Mouse (Mus musculus) CD4-positive, CD25-positive, alpha-beta regulatory T cell, adult 4 months (primary cell): Measurements from ENCODE around the gene Lrp2. TPM values are rescaled to one million over a fixed set of nuclear protein-coding genes. Genes with fewer than 3 reads are reported as not detected.

Experiments
- ATAC-seq: one replicate; pipeline ENCODE4 v1.8.0; 2017
- polyA plus RNA-seq, 2 experiments: library from polyadenylated mRNA; unstranded; fragments of 100-300 nt; shearing (Covaris generic); gene quantifications; one replicate each; pipeline ENCODE4 v1.2.1; 2017

Gene Lrp2
- polyA plus RNA-seq, 2 experiments from 2014 or later: 0.01 TPM; not detected in 1

DNA sequence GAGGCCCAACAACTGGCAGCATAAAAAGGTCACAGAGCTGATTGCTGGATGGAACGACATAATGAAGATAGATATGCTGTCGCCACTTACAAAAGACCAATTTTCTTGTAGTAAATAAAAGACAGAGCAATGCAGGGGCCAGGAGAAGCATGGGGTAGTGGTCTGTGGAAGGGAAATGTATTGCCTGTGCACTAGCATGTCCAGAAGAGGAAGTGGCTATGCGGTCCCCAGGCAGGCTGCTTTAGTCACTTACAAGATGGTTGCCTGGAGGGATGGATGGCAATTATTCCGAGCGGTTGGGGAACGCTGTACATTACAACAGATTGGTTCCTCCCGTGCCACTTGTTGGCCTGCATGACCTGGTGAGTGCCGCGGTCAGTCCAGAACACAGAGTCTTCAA lies 85.5 kb downstream of the Lrp2 start:
- no peak for ATAC-seq

DNA sequence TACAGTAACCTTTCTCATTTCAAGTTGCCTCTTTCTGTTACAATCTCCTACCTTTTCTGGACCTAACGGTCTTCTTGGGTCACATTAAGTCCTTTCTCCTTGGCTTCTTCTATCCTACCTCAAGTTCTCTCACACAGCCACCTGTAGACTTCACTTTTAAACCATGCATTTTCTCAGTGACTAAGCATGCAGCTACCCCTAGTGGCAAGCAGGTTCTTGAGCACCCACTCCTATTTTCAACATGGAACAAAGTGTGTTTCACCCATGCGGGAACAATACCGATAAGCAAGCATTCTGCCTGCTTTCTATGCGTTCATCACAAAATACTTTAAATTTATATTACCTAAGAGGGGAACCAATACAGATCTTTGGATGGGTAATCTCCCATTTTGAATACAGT lies 92.7 kb downstream of the Lrp2 start:
- ATAC-seq: no peak

DNA sequence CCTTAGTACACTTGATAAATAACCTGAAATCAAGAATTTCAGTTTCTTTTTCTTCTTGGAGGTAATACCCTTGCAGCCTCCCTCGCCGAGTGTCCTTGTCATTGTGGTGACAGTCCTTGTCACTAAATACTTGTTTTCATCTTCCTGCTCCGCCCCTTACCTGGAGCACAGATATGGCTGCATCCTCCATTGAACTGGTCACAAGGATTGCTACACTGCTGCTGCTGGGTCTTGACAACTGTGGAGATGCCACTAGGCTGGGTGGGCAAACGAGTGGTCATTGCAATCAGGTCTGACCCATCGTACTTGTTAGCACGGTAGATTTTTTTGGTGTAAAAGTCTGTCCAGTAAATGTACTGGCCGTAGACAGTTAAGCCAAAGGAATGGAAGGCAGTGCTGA lies 104.9 kb downstream of the Lrp2 start:
- no peak for ATAC-seq

DNA sequence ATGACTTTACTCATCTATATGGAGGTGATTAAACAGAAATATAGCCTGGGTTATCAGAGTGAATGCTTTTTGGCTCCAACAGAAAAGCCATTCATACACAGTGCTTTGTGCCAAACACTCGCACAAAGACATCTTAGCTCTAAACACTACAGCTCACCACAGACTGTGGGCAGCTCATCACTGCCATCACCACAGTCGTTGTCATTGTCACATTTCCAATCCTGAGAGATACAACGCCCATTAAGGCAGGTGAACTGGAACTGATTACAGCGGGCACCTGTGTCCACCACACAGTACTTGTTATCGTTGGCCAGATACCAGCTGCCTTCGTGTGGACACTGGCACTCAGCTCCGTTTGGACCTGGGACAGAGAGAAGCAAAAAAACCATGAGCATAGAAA lies 106.0 kb downstream of the Lrp2 start:
- no peak for ATAC-seq

DNA sequence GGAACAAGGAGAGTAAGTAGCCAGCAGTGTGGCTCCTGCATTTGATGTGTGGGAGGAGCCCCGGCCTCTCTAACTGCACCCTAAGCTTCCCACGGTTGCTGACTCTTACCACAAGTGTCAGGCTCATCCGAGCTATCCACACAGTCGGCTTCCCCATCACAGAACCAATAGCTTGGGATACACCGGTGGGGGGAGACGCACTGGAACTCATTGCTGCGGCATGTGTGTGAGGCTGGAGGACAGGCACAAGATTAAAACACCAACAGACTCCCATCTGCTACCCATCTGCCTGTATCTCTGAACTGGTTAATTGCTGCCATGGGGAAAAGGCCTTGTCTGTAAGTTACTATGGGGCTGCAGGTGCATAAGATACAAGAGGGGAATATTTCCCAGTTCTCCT lies 109.0 kb downstream of the Lrp2 start:
- ATAC-seq: no peak

DNA sequence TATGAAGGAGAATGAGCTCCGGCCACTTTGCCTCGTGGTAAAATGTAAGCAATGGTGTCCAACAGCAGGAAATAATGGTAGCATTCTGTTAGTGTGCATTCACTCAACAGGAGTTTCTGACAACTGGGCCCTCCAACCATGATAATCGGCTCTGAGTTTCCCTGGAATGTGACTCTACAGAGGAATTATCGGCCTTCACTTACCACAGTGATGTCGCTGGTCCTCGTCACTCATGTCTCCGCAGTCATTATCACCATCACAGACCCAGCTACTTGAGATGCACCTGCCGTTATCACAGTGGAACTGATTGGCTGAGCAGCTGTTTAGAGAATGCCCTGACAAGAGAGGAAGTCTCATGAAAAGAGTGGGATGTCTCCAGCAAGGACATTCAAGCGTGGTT lies 110.7 kb downstream of the Lrp2 start:
- no peak for ATAC-seq

DNA sequence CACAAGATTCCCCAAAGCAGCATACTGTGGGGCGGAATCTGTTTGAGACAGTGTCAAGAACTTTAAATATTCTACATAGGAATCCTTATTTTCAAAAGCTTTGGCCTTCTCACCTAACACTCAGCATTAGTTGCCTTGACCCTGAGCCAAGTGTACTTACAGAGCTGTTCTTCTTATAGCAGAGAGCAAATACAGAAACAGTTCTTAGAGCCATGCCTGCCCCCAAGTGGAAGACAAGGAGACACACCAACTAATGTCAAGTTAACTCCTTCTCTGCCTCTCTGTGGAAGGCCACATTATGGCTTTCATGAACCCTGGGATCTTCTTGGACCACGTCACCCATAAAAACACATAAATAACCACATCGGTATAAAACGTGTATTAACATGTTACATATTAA lies 114.0 kb downstream of the Lrp2 start:
- ATAC-seq: no peak

DNA sequence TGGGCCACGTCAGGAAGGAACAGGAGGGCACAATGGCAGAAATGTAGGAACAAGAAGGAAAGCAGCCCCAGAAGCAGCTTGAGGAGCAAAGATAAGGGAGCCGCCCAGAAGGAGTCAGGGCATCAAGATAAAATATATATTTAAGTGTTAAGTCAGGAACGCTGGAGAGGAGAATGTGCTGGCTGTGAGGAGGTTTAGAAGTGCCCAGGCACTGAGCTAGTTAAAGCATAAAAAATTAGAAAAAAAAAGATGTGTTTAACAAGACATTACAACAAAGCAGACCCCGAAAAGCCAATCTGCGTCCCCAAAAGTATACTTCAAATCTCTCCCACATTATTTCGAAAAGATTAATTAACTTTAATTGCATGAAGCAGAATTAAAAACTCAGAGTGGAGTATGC lies 122.3 kb downstream of the Lrp2 start:
- no peak for ATAC-seq

DNA sequence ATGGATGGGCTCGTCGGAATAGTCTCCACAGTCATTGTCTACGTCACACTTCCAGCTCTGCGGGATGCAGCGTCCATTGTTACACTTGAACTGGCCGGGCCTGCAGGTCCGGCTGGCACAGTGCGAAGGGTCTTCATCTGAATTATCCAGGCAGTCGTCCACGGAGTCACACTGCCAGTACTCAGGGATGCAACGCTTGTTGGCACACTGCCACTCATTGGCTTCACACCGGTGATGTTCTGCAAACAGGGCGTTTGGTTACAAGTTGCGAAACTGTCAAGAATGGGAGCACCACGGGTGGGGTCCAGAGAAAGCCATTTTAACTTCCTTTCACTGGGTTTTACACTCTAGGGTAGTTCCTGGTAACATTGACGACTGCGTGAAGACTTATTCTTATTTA lies 126.4 kb downstream of the Lrp2 start:
- no peak for ATAC-seq

DNA sequence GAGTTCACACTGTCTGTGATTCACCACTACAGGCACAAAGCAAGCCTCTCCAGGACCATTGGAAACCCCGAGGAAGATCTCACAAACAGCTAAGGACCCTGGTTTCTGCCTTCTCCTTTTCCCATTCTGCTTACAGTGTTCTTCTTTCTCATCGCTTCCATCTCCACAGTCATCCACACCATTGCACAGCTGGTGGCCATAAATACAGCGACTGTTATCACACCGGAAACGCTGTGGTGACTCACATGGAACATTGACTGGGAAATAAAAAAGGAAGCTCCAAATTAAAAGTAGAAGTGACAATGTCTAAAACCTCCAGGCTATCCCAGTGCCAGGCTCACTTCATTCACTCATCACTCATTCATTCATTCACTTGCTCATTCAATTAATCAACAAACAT lies 134.7 kb downstream of the Lrp2 start:
- ATAC-seq: no peak

DNA sequence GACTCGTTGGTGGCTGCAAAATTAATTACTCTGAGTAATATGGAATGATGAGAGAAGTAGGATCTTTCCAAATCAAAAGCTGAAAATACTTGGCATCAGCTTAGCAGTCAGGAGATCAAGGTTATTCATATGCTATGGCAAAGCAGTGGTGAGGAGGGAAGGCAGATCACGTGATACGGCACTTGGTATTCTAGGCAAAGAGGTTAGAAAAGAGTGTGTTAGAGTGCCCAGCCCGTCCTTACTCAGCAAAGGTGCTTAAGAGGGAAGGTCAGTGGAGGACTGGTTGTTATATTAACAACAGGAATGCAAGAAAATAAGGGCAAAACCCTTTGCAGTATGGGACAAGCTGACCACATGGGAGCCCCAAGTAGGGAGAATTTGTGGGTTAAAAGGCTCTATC lies 137.3 kb downstream of the Lrp2 start:
- ATAC-seq: no peak

DNA sequence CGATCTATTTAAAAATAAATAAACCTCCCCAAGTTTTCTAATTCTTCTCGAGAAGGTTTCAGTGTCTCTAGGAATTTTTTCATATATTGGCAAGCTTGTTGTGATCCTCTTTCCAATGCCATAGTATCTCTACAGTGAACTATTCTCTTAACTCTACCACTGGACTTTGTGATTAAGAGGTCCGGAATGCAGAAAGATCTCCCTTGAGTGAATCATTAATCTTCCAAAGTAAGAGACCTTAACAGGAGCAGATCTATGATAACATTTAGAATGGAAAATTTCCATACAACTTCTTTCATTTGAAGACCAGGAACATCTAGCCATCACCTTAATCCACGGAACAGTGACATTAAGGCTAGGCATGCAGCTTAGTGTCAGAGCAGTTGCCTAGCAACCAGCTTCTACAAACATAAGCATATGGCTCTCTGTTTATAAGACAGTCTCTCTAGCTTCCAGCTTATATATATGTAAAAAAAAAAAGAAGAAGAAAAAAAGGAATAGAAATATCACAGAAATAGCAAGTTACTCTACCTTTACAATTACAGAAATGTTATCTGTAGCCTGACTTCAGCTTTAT lies 139.9 kb downstream of the Lrp2 start:
- ATAC-seq: no peak

DNA sequence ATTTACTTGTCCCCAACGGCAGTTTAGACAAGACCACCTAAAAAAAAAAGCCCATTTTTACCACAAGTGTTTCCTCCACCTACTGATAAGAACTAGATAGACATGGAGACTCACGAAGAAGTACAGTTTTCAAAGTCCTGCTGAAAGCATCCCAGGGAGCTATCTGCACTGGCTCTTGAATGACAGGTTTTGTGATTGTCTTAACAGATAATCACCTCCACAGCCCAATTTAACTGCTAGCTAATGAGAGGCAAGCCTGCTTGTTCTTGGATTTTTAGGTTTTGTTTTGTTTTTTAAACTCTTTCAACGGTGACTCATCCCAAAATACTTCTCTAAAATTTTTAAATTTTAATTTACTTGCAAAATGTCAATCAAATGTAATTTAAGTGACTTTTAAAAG lies 144.2 kb downstream of the Lrp2 start:
- no peak for ATAC-seq

DNA sequence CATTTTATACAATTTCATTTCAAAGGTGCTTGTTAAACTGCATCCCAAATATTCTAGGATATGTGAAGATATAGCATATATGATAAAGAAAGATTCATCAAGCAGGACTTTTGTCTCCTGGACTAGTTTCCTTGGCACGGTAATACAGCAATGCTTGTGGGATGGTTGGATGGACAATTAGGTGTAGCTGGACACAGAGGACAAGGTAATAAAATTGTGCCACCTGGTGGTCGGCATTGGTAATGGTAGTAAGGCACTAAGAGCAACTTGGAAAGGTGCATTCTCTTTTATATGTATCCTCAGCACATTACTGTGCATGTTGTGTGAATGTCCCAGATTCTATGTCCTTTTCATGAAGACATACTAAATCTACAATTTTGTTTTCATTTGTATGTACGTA lies 157.7 kb downstream of the Lrp2 start:
- ATAC-seq: no peak

DNA sequence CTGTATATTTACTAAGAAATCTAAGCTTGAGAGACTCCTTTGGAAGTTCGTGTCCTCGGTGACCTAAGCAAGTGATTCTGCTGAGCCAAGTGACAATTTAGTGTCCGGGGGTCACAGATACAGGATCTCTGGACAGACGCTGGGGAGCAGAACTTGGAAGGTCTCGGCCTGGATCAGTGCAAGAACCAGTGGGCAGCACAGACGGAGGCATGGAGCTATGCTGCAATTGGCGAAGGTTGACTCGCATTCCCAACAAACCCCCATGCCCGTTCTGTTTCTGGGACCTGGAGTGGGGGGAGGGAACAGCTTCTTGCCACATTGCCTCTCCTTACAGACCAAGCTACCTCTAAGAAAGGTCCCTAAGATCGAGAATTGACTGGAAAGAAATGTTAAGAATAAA lies 158.7 kb downstream of the Lrp2 start:
- ATAC-seq: no peak

DNA sequence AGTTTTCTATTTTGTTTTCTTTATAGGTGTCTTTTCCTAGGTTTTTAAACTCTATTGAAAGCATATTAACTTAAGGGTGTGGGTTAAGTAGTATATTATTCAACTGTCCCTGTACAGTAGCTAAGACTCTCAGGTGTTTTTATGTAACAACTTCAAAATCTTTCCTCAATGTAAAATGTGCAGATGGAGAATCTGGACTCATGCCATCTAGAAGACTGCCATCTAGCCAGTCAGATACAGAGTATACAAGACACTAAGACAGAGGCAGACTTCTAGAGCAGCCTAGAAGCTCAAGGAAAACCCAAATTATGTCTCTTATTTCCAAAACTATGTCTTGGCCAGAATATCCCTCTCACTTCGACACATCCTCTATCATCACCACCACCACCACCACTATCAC lies 159.8 kb downstream of the Lrp2 start:
- ATAC-seq: no peak

DNA sequence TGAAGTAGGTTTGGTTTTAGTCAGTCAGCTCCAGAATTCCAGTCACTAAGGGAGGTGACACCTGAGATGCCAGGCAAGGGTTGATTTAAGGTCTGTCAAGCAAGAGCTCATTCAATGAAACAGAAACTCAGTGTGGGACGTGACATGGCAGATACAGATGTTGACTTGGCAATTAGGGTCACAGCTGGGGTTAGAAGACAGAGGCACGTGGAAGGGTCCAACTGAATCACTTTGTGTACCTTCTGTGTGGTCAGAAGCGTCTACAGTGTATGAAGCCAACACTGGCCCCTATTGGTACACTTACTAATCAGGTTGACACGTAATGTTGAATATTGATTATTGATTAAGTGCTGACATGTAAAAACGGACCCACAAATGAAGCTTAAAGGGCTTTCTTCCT lies 161.0 kb downstream of the Lrp2 start:
- ATAC-seq: no peak

DNA sequence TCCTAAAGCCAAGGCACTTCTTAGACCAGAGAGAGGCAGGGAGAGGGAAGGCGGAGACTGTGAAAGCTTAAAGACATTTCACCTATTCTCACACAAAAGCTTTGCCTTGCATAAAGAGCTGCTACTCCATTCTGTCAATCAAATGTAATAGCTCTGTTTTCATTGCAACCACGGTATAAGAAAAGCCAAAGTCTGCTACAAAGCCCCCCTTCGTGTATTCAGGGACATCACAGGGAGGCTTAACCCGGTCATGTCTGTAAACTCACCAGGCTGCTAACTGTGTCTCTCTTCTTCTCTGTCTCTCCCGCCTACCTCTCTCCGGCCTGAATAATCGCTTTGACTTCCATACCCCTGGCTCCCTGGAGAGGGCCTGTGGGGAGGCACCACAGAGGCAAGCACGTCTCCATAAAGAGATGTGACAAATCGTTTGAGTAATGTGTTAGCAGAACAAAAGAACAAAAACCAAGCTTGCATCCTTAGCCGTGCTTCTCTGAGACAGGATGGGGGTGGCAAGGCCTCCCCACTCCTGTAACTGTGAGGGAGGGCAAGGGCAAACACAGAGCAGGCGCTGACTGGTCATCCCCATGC lies 167.5 kb downstream of the Lrp2 start:
- ATAC-seq: no peak

DNA sequence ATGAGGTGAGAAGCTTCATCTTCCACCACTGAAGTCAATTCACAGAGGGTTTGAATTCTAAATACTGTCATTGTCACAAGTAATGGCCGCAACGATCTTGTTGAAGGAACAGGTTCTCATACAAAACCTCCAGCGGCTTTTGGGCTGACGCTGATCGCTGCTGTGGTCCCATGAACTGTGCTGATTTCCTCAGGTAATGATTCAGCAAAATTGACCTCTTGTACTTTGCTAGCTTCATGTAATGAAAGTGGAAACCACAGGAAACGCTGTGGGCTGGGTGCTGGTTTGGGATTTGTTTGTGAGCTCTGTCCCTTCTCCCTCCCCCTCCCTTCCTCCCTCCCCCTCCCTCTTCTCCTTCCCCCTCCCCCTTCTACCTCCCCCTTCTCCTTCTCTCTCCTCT lies 170.8 kb downstream of the Lrp2 start:
- ATAC-seq: no peak

DNA sequence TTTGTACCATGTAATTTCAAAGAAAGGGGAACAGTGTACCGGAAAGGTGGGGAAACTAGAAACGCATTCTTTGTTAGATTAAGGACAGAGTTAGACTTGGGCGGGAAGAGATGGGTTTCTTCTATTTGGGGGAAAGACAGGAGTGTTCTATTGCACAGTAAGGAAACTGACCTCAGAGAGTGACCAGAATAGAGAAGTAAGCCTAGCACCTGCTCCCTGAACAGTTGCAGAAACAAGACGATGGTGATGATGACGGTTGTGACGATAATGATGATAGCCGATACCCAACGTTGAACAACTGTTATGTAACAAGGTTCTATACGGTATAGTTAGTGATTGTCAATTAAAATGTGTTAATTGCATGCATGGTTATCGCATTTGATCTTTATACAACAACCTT lies 171.3 kb downstream of the Lrp2 start:
- ATAC-seq: no peak

DNA sequence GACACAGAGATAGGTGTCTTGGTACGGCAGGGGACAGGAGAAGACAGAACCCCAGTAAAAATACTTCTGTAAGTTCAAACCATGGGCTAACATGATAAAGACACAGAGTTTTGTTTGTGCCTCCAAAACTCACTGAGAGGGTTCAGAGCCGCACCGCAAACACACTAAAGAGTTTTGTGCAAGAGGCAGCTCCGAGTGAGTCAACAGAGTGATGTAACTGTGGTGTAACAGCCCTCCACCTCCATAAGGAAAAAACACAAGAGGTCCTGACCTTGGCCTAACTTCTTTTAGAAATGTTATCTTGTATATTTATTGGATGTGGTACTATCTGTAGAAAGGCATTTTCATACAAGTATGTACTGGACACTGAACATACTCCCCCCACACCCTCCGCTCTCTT lies 180.2 kb downstream of the Lrp2 start:
- ATAC-seq: no peak

DNA sequence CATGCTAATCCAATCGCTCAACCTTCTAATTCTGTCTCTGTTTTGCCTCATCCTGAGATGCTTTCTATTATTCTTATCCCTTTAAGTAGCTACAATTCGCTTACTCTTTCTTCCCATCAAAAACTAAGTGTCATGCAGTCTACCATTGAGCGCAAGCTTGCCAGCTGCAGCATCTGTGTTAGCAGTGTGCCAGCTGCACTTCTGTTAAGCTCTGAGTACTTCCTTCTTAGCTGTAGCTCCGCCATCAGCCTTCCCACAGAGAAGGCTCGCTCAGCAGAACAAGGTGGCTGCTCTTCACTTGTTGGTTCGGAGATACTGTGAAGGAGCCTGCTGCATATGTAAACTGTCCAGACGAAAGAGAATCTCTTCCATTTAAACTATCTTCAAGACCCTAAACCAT lies 183.6 kb downstream of the Lrp2 start:
- no peak for ATAC-seq

DNA sequence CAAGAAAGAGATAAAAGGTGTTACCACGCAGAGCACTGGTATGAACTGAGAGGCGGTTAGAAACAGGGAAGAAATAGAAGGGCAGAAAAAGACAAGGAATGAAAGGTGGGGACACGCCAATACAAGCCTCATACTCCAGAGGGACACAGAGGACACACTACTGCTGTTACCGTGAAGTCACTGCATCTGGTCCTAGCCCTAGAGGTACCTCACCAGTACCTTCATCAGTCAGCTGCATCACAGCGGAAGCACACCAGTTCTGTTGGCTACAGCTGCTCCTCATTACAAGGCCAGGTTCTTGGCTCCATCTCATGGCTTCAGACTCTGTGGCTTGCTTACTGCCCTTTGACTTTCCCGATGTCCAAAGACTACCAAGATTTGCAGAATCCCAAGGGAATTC lies 184.0 kb downstream of the Lrp2 start:
- no peak for ATAC-seq

DNA sequence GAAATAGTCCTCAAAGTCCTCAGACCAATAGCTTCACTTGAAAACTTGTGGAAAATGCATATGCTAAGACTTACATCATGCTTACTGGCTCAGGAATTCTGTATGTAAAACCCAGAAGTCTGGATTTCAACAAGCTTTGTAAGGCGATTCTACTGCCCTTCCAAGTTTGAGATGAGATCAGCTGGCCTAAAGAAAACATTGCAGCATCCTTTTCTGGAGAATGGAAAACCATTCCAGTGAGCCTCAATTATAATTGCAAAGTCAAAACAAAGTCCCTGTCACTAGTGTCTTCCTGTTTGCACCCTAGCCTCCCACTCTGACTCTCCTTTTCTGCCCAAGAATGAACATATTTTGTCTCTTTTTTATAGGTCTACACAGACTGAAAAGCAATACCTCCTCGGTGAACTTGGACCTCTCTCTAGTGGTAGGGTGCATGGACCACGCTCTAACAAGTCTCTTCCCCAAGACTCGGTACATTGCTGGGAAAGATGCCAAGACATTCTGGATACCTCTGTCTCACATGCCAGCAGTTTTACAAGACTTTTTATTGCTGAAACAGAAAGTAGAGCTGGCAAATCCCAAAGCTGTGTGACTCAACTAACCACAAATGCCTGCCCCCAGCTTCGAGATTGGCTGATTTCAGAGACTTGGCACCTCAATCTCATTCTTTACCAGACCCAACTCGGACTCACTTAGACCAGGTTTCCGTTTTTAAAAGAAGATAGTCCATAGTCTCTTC lies 184.8 kb downstream of the Lrp2 start:
- no peak for ATAC-seq
